Mouse (Mus musculus) midbrain, embryonic 11.5 days (tissue): ENCODE results near the gene Acsf3. TPM values are rescaled to one million over a fixed set of nuclear protein-coding genes. Genes with fewer than 3 reads are reported as not detected.

Experiments used
- ATAC-seq: fragments of 200-750 bp; cut with Nextera tagmentation; 2 replicates; pipeline ENCODE4 v1.8.0; 2017; ENCODE audit warnings: moderate TSS enrichment, moderate library complexity; ENCODE audit not compliant: low FRiP score
- DNase-seq: peaks from one replicate; pipeline ENCODE4 v3.0.0; 2015; ENCODE audit warnings: low spot score; ENCODE audit errors: missing footprints
- H3K27ac ChIP-seq: fragments of 300-500 bp; sonication (generic); 2 replicates; pipeline ENCODE4 v1.5.1; 2014; ENCODE audit warnings: low read depth, low read length
- H3K27me3 ChIP-seq: fragments of 300-500 bp; sonication (generic); 2 replicates; pipeline ENCODE4 v1.6.1; 2014; ENCODE audit warnings: mild to moderate bottlenecking, low read length, moderate library complexity, mixed read lengths; ENCODE audit not compliant: control insufficient read depth, insufficient read depth
- H3K36me3 ChIP-seq: fragments of 300-500 bp; sonication (generic); 2 replicates; pipeline ENCODE4 v1.6.1; 2014; ENCODE audit warnings: mild to moderate bottlenecking, low read length, moderate library complexity, mixed read lengths; ENCODE audit not compliant: control insufficient read depth, insufficient read depth
- H3K4me1 ChIP-seq: fragments of 300-500 bp; sonication (generic); 2 replicates; pipeline ENCODE4 v1.6.1; 2014; ENCODE audit warnings: low read length; ENCODE audit not compliant: control insufficient read depth, insufficient read depth
- H3K4me2 ChIP-seq: fragments of 300-500 bp; sonication (generic); 2 replicates; pipeline ENCODE4 v1.6.1; 2014; ENCODE audit warnings: mild to moderate bottlenecking, moderate library complexity
- H3K4me3 ChIP-seq: fragments of 300-500 bp; sonication (generic); 2 replicates; pipeline ENCODE4 v1.5.1; 2014; ENCODE audit warnings: low read depth, low read length
- H3K9ac ChIP-seq: fragments of 300-500 bp; sonication (generic); 2 replicates; pipeline ENCODE4 v1.6.1; 2014; ENCODE audit warnings: low read length
- H3K9me3 ChIP-seq: fragments of 300-500 bp; sonication (generic); 2 replicates; pipeline ENCODE4 v1.6.1; 2016; ENCODE audit warnings: low read length; ENCODE audit not compliant: control insufficient read depth
- WGBS: fragments of 180-500 bp; shearing (Covaris S2); extraction: QIAGEN DNeasy Blood & Tissue Kit; methylation state at CpG from one replicate; pipeline ENCODE4 v1.1.7; 2014; 5-methylcytosine and 5-hydroxymethylcytosine counted together
- polyA plus RNA-seq: library from polyadenylated mRNA; unstranded; fragments of >200 nt; fragmentation: Nextera tagmentation; extraction: Ambion mirVana; gene quantifications from 2 replicates; pipeline ENCODE4 v1.2.1, GENCODE M21; 2014

Acsf3 gene
- polyA plus RNA-seq, 1 experiment from 2014 or later, result 14.9 TPM

DNA sequence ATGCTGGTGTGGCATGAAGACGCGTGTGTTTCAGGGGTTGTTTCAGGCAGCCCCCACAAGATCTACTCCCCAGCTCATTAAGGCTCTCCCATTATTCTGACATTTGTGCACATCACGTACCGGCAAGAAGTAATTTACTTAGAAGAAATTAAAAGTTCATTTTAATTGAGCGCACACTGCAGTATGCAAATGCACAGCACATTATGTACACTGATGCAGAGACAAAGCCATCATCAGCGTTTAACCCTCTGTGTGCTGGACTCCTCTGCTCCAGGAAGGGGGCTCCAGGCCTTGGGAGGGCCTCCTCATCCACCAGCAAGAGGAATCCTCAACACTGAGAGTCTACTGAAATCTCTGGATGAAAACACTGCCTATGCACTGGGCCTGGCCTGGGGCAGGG lies 37.4 kb upstream of the Acsf3 start:
- no peak overlapping the region for H3K27ac ChIP-seq
- no peaks in the 10 kb centered on the region for H3K9me3 ChIP-seq
- ATAC-seq (no peak), DNase-seq (no peak)
- H3K27me3 ChIP-seq, result no peaks in the 10 kb centered on the region; the same call in none of the 2 replicates
- H3K36me3 ChIP-seq, result no peaks in the 10 kb centered on the region
- H3K4me1 ChIP-seq, result peaks cover 8% of the 10 kb centered on the region
- WGBS, result 89% methylated on average over 6 of the region's 6 CpGs
- no peak overlapping the region for H3K4me3 ChIP-seq
- H3K4me2 ChIP-seq, result no peak overlapping the region
- H3K9ac ChIP-seq, result no peak overlapping the region

DNA sequence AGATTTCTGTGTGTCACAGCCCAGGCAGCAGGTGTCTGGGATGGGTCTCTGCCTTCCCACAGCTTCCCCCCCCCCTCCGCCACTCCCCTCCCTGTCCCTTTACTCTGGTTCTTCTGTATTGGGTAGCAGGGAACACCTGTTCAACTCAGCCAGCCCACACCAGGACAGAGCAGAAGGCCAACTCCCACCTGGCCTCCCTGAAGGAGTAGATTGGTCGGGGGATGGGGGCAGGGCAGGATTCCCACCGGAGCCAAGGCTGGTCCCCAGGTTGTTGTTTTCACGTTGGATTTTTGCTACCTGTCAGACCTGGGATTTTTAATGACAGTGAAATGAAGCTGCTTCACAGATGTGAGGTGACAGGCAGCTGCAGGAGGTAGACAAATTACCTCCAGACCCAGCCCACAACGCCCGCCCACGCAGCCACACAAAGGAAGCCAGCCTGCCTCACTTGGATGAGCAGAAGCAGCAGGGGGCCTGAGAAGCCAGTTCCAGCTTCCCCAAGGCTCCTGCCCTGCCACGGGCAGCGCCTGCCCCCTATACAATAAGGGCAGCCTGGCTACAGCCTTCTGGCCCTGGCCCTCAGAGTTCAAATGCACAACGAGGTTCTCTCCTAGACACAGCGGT lies 36.1 kb upstream of the Acsf3 start:
- H3K27me3 ChIP-seq, result no peaks in the 10 kb centered on the region; the same call in none of the 2 replicates
- H3K4me3 ChIP-seq, result no peak overlapping the region
- H3K27ac ChIP-seq, result no peak overlapping the region
- H3K36me3 ChIP-seq, result no peaks in the 10 kb centered on the region
- peak; percentile 82 for DNase-seq
- no peak overlapping the region; the same call in 1 of the 2 replicates for H3K4me2 ChIP-seq
- peaks cover 8% of the 10 kb centered on the region for H3K4me1 ChIP-seq
- H3K9ac ChIP-seq, result no peak overlapping the region
- ATAC-seq, result no peak
- WGBS, result 22% methylated on average over 11 of the region's 11 CpGs
- H3K9me3 ChIP-seq, result no peaks in the 10 kb centered on the region

DNA sequence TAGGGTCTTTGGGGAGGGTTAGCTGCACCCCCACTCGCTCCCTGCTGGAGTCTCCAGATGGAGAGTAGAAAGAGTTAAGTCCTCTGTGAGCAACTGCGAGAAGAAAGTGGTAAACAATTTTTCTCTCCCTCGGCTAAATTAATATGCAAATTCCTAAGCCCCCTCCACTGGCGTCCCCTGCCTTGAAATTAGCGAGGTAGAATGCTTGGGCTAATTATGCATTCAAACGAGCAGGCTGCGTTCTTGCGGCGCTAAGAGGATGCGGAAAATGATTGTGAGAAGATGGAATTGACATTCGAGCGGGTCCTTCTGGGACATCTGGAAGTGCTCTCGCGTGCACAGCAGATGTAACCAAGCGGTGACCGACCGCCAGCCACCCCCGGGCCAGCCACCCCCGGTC lies 32.8 kb upstream of the Acsf3 start:
- H3K4me3 ChIP-seq, result no peak overlapping the region
- H3K36me3 ChIP-seq, result no peaks in the 10 kb centered on the region
- ATAC-seq (no peak), DNase-seq (peak; percentile 83)
- H3K27ac ChIP-seq, result no peak overlapping the region
- peaks cover 2% of the 10 kb centered on the region for H3K27me3 ChIP-seq
- H3K4me1 ChIP-seq, result peaks cover 25% of the 10 kb centered on the region
- WGBS, result 18% methylated on average over 19 of the region's 19 CpGs
- H3K9ac ChIP-seq, result no peak overlapping the region
- H3K4me2 ChIP-seq, result no peak overlapping the region
- H3K9me3 ChIP-seq, result no peaks in the 10 kb centered on the region

DNA sequence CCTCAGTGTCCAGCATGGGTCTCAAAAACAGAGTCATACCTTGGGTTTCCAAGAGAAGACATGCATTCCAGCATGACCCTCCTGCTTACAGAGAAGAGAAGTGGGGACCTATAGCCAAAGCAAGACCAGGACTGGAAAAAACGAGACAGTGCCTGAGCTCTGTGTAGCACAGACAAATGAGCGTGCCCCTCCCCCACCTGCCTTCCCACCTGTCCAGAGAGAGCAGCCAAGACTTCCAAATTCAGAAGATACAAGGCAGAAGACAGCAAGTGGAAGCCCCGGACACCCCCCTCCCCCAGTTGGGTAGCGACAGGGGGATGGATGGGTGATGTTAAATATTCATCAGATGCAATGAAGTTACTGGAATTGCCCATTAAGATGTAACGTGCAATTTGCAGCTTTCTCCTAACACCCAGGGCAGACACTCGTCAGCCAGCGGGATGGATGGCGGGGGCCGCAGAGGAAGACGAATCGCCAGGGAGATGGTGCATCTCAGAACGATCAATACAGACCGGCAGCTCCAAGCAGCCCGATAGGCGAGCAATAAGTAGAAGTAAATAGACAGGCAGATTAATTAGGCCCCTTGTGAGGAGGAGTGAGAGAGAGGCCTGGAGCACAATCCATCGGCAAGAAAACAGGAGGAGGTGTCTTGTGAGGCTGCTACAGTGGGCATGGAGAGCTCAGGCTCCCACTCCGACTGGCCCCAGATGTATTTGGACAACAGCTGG lies 30.1 kb upstream of the Acsf3 start:
- WGBS, result 32% methylated on average over 17 of the region's 17 CpGs
- Histone ChIP-seq H3K4me2 (0 out of 2 replicates have a peak overlapping the region, but pooled peaks have one; percentile 2), H3K9ac (peak overlapping the region; percentile 25; the same call in 1 of the 2 replicates), H3K9me3 (no peaks in the 10 kb centered on the region), H3K27ac (peak overlapping the region; percentile 77), H3K4me1 (peaks cover 29% of the 10 kb centered on the region), H3K36me3 (no peaks in the 10 kb centered on the region), H3K27me3 (peaks cover 2% of the 10 kb centered on the region), H3K4me3 (no peak overlapping the region)
- ATAC-seq (peak; percentile 69), DNase-seq (peak; percentile 81)

DNA sequence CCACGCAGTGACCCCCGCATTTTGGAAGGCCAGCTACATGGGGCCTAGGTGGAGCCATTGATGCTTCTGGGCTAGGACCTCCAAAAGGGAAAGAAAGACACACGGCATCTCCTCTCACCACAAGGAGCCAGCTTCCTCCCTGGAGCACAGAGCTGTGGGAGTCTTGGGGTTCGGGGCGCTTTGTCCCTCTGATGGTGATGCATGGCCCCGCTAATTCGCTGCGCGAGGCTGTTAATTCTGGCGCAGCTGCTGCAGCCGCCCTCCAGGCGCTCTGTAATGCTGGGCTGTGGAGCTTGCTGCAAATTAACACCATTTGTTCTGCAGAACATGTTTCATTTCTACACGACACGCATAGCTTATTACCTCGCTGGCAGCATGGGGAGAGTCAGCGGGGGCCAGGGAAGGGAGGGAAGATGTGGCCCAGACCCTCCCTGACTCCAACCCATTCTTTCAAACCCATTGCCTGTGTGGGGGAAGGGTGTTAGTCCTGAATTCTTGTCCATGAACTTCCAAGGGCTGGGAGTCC lies 29.5 kb upstream of the Acsf3 start:
- peak overlapping the region; percentile 77 for H3K27ac ChIP-seq
- no peaks in the 10 kb centered on the region for H3K36me3 ChIP-seq
- H3K9ac ChIP-seq, result peak overlapping the region; percentile 25; the same call in 1 of the 2 replicates
- H3K27me3 ChIP-seq, result peaks cover 2% of the 10 kb centered on the region
- H3K4me1 ChIP-seq, result peaks cover 29% of the 10 kb centered on the region
- DNase-seq, result peak; percentile 90
- H3K4me2 ChIP-seq, result 0 out of 2 replicates have a peak overlapping the region, but pooled peaks have one; percentile 2
- ATAC-seq, result peak; percentile 45; the same call in 1 of the 2 replicates
- 16% methylated on average over 16 of the region's 16 CpGs for WGBS
- H3K4me3 ChIP-seq, result no peak overlapping the region
- no peaks in the 10 kb centered on the region for H3K9me3 ChIP-seq

DNA sequence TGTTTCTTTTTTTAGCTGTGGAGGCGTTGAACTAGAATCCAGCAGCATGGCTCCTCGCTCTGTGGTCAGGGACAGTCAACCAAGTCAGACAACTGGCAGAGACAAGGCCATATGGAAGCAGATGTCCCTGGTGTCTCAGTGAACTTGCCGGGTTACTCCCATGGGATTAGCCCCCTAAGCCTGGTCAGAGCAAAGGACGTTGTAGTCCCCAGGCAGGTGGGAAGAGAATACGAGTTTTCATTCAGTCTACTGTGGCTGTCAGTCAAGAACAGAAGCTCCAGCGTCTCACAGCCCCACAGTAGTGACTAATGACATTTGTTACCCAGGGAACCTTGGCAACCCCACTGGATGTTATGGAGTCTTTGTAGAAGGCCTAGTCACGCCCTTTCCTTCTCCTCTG lies 28.8 kb upstream of the Acsf3 start:
- WGBS, result 51% methylated on average over 7 of the region's 7 CpGs
- DNase-seq, result no peak
- Histone ChIP-seq H3K4me3 (no peak overlapping the region), H3K9me3 (no peaks in the 10 kb centered on the region), H3K4me1 (peaks cover 29% of the 10 kb centered on the region), H3K27ac (peak overlapping the region; percentile 77), H3K27me3 (peaks cover 2% of the 10 kb centered on the region), H3K9ac (no peak overlapping the region), H3K36me3 (no peaks in the 10 kb centered on the region), H3K4me2 (no peak overlapping the region)
- ATAC-seq, result no peak

DNA sequence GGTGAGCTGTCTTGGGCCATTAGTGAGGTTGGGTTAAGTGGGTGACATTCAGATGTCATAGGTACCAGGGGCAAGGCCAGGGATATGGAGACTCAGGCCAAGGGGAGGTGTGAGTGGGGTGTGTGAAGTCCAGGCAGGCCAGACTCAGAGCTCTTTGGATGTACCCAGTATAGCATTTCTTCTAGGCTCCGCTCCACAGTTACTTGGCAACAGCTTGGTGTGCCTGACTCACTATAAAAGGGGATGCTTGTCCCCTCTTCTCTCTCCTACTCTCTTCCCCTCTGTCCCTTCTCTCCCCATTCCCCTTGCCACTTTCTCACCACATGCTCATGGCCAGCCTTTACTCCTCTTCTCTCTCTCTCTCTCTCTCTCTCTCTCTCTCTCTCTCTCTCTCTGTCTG lies 27.5 kb upstream of the Acsf3 start:
- Histone ChIP-seq H3K9ac (no peak overlapping the region), H3K9me3 (no peaks in the 10 kb centered on the region), H3K4me2 (no peak overlapping the region), H3K4me1 (peaks cover 24% of the 10 kb centered on the region), H3K27ac (no peak overlapping the region), H3K27me3 (peaks cover 2% of the 10 kb centered on the region; the same call in 1 of the 2 replicates), H3K36me3 (no peaks in the 10 kb centered on the region), H3K4me3 (no peak overlapping the region)
- DNase-seq, result no peak
- WGBS, result 91% methylated on average over 1 of the region's 1 CpGs
- no peak for ATAC-seq

DNA sequence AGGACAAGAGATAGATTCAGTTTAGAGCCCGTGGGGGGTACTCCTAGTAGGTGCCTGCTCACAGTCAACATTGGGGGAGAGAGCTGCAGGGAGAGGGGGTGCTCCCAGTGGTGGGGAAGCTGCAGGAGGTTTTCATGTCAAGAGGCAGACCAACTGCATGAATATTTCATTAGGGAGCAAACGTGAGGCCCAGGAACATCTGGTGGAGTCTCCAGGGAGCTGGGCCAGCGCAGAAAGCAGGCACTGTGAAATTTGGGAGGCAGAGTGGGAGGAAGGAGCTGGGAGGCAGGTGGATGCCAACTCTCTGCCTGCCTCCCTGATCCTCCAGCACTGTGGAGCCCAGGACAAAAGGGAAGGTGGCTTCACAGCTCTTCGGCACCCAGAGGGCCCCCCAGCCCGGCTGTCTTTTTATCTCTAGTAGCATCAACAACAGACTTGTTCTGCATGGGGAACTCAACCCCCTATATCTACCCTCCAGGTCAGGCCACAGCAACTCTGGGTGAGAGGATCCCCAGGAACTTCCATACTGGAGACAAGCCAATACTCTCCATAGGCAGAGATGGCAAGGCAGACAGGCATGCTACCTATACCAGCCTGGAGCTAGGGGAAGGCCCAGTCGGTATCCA lies 25.8 kb upstream of the Acsf3 start:
- Histone ChIP-seq H3K4me3 (no peak overlapping the region), H3K27me3 (peaks cover 2% of the 10 kb centered on the region; the same call in 1 of the 2 replicates), H3K4me1 (peaks cover 24% of the 10 kb centered on the region), H3K27ac (no peak overlapping the region), H3K9ac (no peak overlapping the region), H3K9me3 (no peaks in the 10 kb centered on the region), H3K4me2 (no peak overlapping the region), H3K36me3 (no peaks in the 10 kb centered on the region)
- WGBS, result 53% methylated on average over 6 of the region's 6 CpGs
- ATAC-seq, result no peak
- DNase-seq, result peak; percentile 81
